Mouse (Mus musculus) cerebellum, postnatal 14 days (tissue): ENCODE measurements around the gene Creld2.

Experiments
- DNase-seq, 2 experiments: peaks; one replicate each; pipeline ENCODE4 v3.0.0; 2021; ENCODE audit warnings: mixed read lengths in 2 of 2

The Creld2 gene

DNA sequence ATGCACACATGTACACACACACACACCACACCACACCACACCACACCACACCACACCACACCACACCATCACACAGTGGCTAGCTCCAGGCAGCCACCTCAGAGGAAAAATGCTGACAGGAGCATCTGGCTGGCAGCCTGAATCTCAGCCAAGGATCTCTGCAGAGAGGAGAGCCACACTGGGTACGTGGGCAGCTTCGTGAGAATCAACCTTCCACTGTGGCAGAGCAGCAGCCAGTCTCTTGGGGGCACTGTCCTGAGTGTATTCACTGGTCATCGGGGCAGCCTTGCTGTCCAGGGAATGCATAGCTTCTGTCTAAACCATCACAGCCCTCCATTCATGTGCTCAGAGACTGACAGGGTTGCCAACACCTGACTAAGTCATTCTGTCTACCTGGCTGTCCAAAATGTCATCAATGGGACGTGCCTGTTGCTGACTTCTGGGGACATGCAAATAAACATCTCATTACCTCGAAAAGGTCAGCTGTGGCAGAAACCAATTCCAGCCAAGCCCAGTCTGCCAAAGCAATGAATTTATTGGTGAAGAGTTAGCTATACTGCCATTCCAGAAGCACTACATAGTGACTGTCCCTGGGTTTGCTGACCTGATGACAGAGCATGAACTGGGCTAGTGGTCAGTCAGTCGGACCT lies 10.5 kb downstream of the Creld2 start:
- DNase-seq = peak in 1 of 2 experiments; percentile 25

GRCm38 (mm10) chr15:88830696-88831095 lies 11.2 kb downstream of the Creld2 start:
- peak in 1 of 2 experiments; percentile 6 for DNase-seq

DNA sequence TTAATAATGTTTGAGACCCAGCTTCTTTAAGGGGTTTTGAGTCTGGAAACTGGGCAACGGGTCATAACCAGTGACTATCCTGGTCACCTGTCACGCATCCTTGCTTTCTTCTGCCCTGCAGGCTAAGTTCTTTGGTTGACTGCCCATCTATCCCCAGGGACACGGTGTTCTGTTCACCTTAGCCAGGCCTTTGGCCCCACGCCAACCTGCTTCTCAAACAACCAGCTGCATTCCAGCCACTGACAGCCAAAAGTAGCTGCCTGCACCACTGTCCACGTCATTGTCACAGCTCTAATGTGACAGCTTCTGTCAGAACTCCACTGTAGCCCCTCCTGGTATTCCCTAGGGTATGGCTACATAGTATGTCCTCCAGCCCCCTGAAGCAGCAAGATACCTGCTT lies 12.0 kb downstream of the Creld2 start:
- peak in 1 of 2 experiments; percentile 55 for DNase-seq

DNA sequence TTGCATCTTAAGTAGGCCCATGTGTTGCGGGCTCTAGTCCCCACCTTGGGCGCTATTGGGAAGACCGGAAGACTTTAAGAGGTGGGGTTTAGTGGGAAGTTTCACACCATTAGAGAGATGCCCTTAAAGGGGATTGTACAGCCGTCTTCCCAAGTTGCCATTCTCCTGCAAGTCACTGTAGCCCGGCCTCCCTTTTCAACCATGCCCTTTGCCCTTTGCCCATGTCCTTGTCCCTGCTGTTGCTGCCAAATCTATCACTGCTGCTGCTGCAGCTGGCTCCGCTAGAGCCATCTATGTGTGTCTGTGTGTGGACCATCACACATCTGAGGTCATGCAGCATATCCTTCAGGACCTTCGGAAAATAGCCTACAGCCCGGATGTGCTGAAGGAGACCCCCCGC lies 13.1 kb downstream of the Creld2 start:
- no peak for DNase-seq

- DNase-seq = no peak
Measured at GRCm38 (mm10) chr15:88836031-88836430, 16.6 kb downstream of the Creld2 start.

GRCm38 (mm10) chr15:88836571-88836970 lies 17.1 kb downstream of the Creld2 start:
- no peak for DNase-seq

DNA sequence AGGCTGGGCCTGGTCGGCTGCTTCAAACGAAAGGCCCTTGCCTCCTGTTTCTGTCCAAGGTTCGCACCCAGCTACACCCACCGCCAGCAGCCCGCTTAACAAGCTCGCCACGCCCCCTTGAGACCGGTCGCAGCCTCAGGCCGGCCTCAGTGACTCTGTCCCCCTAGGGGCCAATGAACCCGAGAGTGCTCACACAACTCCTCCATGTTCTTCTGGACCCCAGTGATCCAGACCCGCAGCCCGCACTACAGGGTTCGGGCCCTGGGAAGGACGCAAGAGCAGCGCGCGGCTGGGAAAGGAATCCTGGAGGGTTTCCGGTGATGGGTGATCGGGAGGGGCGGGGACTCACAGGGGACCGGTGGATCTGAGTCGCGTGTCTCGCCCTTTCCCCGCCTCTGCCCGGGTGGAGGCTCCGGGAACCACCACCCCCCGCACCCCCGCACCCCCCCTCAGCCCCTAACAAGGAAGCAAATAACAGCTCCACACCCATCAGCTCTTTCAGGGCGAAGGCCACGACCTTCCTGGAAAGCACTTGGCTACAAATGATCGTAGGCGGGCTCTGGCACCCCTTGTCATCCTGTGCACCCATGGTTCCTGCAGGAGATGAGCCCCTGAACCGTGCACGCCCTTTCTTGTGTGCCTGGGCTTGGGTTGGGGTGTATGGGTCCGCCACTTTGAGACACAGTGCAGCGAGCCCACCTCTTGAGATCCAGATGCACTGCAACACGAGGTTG lies 17.9 kb downstream of the Creld2 start:
- peak in 1 of 2 experiments; percentile 37 for DNase-seq

GRCm38 (mm10) chr15:88837977-88838376 lies 18.5 kb downstream of the Creld2 start:
- DNase-seq = peak; percentile 30 to 52

- DNase-seq = peak; percentile 72 to 76
Measured at GRCm38 (mm10) chr15:88839271-88839670, 19.8 kb downstream of the Creld2 start.

- peak; percentile 78 to 82 for DNase-seq
Measured at GRCm38 (mm10) chr15:88840126-88840525, 20.7 kb downstream of the Creld2 start.

- DNase-seq = peak; percentile 73 to 84
Measured at GRCm38 (mm10) chr15:88841160-88841559, 21.7 kb downstream of the Creld2 start.

DNA sequence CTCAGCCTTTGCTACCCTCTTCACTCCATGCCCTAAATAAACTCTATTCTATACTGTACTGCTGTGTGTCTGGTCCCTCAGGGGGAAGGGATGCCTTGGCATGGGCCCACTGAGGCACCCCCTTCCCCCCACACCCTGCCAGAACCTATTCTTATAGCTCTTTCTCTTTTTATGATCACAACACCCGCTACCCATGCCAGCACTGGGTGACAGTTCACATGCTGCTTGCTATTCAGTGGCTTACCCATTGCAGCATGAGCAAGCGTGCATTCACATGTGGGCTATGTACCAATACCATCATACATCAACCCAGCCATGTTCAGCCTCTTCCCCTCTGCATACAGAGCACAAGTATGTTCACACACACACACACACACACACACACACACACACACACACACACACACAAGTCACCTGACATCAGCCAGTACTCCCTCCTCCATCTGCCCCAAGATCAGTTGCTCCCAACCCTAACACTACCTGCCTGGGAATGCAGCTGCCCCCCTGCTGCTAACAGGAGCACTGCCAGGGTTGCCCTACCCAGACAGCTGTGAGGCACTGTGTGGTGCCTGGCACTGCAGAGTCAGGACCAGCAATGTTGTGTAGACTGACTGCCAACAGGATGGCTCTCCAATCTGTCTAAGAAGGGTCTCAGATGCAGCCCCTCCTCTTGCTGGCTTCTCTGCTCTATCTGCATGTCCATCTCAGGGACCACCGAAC lies 22.3 kb downstream of the Creld2 start:
- peak; percentile 96 to 97 for DNase-seq

- peak in 1 of 2 experiments; percentile 60 for DNase-seq
Measured at GRCm38 (mm10) chr15:88842300-88842673, 22.8 kb downstream of the Creld2 start.

DNA sequence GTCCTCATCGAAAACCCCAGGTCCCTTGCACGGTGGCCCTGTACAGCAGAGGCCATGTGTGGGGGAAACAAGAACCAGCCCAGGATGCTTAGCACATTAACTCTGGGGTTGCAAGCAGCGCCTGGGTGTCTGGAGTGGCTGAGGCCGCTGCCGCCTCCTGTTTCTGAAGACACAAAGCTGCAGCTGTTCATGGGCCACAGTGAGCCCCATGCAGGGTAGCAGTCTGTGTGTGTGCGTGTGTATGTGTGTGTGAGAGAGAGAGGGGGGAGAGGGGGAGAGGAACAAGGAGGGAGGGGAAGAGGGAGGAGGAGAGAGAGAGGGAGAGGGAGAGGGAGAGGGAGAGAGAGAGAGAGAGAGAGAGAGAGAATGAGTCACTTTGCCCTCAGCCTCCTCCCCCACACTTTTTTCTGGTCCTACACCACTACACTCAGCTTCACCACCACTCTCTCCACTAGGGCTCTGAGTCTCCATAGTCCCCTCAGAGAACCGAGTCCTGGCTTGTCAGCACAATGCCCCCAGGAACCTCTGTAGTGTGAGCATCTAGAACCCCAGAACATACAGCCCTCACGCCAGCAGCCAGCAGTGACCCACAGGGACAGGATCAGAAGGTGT lies 24.1 kb downstream of the Creld2 start:
- DNase-seq = no peak

- peak; percentile 78 to 80 for DNase-seq
Measured at GRCm38 (mm10) chr15:88844966-88845365, 25.5 kb downstream of the Creld2 start.

GRCm38 (mm10) chr15:88848661-88849060 lies 29.2 kb downstream of the Creld2 start:
- no peak for DNase-seq

GRCm38 (mm10) chr15:88849621-88850020 lies 30.2 kb downstream of the Creld2 start:
- no peak for DNase-seq

GRCm38 (mm10) chr15:88850146-88850826 lies 30.8 kb downstream of the Creld2 start:
- peak; percentile 78 to 79 for DNase-seq

DNA sequence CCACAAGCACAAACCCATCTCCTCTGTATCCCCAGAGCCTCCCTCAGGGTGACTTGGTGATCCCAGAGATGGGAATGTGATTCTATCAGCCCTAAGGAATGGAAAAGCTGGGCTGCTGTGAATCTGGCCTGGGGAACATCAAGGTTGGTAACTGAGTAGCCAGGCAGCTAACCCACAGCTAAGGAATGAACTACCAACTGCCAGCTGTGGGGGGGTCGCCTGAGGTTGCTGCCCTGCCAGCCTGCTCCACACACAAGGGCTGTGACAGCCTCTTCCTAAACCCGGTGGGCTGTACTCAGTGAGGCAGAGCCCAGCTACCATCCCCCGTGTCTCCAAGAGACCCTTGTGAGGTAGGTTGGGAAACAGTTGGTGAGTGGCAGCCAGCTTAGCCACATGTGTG lies 31.6 kb downstream of the Creld2 start:
- no peak for DNase-seq

- DNase-seq = no peak
Measured at GRCm38 (mm10) chr15:88851507-88852149, 32.2 kb downstream of the Creld2 start.

DNA sequence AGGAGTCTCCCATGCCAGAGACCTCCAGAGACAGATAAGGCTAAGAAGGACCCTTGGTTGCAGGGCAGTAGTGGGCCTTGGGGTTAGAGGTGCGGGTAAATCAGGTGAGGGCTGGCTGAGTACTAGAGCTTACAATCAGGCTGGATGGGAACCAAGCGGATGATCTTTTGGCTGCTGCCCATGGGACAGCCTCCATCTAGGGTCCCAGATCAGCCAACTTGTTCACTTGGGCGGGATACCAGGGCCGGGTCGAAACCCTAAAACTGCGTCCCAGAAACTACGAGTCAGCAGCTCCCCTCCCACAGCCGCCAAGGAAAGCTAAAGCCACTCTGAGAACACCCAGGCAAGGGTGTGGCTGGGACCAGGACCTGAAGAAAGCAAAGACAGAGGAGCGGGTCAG lies 33.7 kb downstream of the Creld2 start:
- no peak for DNase-seq
